Mouse (Mus musculus): ENCODE measurements around the gene Hist1h4b.

- TF ChIP-seq POLR2A (IDR thresholded peaks at IDR 0.05; ENCODE audit: extremely low read depth, insufficient read depth, low read length): no peak
- no peak for TF ChIP-seq CTCF (IDR thresholded peaks at IDR 0.05; ENCODE audit: extremely low read depth, insufficient read depth, low read length)
Measured at GRCm38 (mm10) chr13:23744421-23745380, 12.1 kb upstream of the Hist1h4b start.
